Mouse (Mus musculus): ENCODE results near the gene Dot1l.

DNA sequence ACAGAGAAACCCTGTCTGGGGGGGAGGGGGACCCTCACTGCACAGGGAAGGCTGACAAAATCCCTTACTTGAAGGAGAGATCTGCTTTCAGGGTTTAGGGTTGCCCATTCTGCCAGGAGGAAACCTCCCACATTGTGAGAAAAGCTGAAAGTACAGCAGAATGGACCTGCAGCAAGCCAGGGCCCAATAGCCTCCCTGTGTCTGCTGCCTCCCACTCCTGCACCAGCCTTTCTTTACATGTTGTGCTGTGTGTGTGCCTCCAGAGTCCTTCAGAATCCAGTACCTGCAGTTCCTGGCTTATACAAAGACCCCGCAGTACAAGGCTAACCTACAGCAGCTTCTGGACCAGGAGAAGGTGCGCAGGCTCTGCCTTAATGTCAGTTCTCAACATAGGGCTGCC is 29.3 kb downstream of the Dot1l start:
- TF ChIP-seq TCF12 (IDR thresholded peaks at IDR 0.05; ENCODE audit: low read depth, low read length): no peak
- no peak for TF ChIP-seq USF1 (IDR thresholded peaks at IDR 0.05; ENCODE audit: low read depth, low read length)
- TF ChIP-seq CTCF (conservative IDR thresholded peaks at IDR 0.05 in 1 of 2, IDR thresholded peaks at IDR 0.05 in 1 of 2; ENCODE audit: low read depth in 2 of 2, low read length in 2 of 2): no peak
- TF ChIP-seq ZMIZ1 (IDR thresholded peaks at IDR 0.05; ENCODE audit: low read depth, low read length): no peak
- TF ChIP-seq POLR2AphosphoS2 (IDR thresholded peaks at IDR 0.05; ENCODE audit: low read depth, low read length): no peak
- TF ChIP-seq EP300 (IDR thresholded peaks at IDR 0.05; ENCODE audit: low read length): no peak
- no peak for TF ChIP-seq E2F4 (IDR thresholded peaks at IDR 0.05; ENCODE audit: insufficient replicate concordance, low read depth, low read length)
- TF ChIP-seq CHD2 (IDR thresholded peaks at IDR 0.05; ENCODE audit: low read length): no peak
- TF ChIP-seq ELF1 (IDR thresholded peaks at IDR 0.05; ENCODE audit: low read depth, low read length): no peak
- no peak for TF ChIP-seq PAX5 (IDR thresholded peaks at IDR 0.05; ENCODE audit: low read length)
- TF ChIP-seq POLR2A (IDR thresholded peaks at IDR 0.05; ENCODE audit: low read depth, low read length): no peak
- no peak for TF ChIP-seq ZC3H11A (IDR thresholded peaks at IDR 0.05; ENCODE audit: low read depth, low read length)
- no peak for TF ChIP-seq HCFC1 (IDR thresholded peaks at IDR 0.05; ENCODE audit: low read depth, low read length)
